In the genomic region with DNA sequence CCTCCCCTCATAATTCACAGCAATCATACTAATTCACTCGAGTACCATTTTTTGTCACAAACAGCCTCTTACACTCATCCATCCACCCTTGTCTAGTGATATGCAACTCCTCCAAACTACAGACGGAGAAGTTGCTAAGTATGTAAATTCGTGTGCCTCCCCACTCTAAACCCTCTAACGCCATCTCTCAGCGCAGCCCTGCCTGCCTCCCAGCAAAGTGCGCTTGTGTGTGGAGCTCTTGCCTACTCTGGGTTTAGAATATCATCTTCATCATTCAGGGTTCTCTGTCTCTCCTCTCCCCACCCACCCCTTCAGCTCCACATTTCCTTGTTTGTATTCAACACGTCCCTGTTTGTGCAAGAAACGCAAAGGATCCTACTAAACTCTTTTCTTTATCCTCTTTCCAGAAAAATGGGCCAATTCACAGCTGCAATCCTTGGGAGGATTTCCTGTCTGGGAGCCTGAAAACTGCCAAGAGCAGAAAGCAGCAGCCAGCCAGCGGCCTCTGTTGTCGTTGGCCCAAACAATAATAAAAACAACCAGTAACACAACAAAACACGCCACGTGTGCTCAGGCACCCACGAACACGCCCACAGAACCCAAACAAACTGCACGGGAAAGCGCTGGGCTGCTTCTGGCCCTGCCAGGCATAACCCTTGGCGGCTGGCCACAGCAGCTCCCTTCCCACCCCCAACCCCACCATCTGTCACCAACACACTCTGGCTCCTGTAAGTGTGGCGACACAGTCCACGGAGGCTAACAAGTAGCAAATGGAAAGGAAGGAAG, we compare ENCODE assay signal across 8 mouse cellular contexts.
DNase-seq lines count a peak whose midpoint lies in the region; TF ChIP-seq lines count a peak whose summit lies in the region.

No protein-coding gene starts in this region.

- WGBS in cerebellum, adult 2 months, result 8% methylated on average over 19 of the region's 19 CpGs

- no peak overlapping the region for H3K27ac ChIP-seq in ES-E14 (ENCODE audit: insufficient read depth, low read depth, low read length, poor library complexity, severe bottlenecking)
- no peak overlapping the region for H3K27ac ChIP-seq in cerebellum, adult 2 months (ENCODE audit: insufficient read depth, low read length)
- H3K27ac ChIP-seq in layer of hippocampus, adult 2 months, result peak overlapping the region; percentile 53; the same call in 1 of the 2 replicates

- DNase-seq in ES-E14 (ENCODE audit: low read depth, low spot score), result no peak
- peak; percentile 81 to 86 for DNase-seq in cerebellum, adult 2 months
- DNase-seq in frontal cortex, postnatal 14 days (ENCODE audit: low spot score in 2 of 2), result peak; percentile 24 to 26
- DNase-seq in heart, postnatal 4 days, result peak; percentile 58
- peak; percentile 37 to 47 for DNase-seq in layer of hippocampus, adult 2 months (ENCODE audit: low spot score in 2 of 2)
- DNase-seq in lung, postnatal 10 days, result peak; percentile 67
- peak; percentile 44 for DNase-seq in retina, postnatal 7 days (ENCODE audit: low read depth, low spot score)
- no peak for DNase-seq in thymus, postnatal 25 days

- H3K36me3 ChIP-seq in ES-E14 (ENCODE audit: control insufficient read depth, insufficient read depth, low read length, poor library complexity, severe bottlenecking), result no peaks in the 10 kb centered on the region

- no peaks in the 10 kb centered on the region for H3K4me1 ChIP-seq in ES-E14 (ENCODE audit: control insufficient read depth in 2 of 2, insufficient read depth in 2 of 2, low read length in 2 of 2, poor library complexity in 1 of 2)
- peaks cover 10% of the 10 kb centered on the region; the same call in 1 of the 2 replicates for H3K4me1 ChIP-seq in cerebellum, adult 2 months (ENCODE audit: control insufficient read depth, insufficient read depth, low read length)

- no peaks in the 10 kb centered on the region for H3K27me3 ChIP-seq in cerebellum, adult 2 months (ENCODE audit: control insufficient read depth, insufficient read depth, low read length)

- no peak for TF ChIP-seq POLR2A in cerebellum, adult 2 months (IDR thresholded peaks at IDR 0.05; ENCODE audit: borderline replicate concordance, insufficient read depth, low read length)

- peak overlapping the region; percentile 22; a peak in 3 of 4 replicates for H3K4me3 ChIP-seq in ES-E14 (ENCODE audit: insufficient read depth in 1 of 2, low read depth in 1 of 2, low read length in 2 of 2, poor library complexity in 1 of 2, severe bottlenecking in 1 of 2)
- peak overlapping the region; percentile 14 for H3K4me3 ChIP-seq in cerebellum, adult 2 months (replicated peaks; ENCODE audit: insufficient read depth, low read depth, low read length)
- peak overlapping the region; percentile 45 for H3K4me3 ChIP-seq in layer of hippocampus, adult 2 months

- in situ Hi-C loops in ES-E14 (cut with MboI; ENCODE audit: low sequenced_read_pairs in 2 of 2, unreplicated experiment in 2 of 2), result no loop called here

- H3K9ac ChIP-seq in ES-E14 (ENCODE audit: insufficient read depth, low read depth, low read length, poor library complexity, severe bottlenecking), result peak overlapping the region; percentile 35

- no peaks in the 10 kb centered on the region for H3K9me3 ChIP-seq in ES-E14 (ENCODE audit: control insufficient read depth, insufficient read depth, low read depth, low read length)

- no peak for TF ChIP-seq CTCF in cerebellum, adult 2 months (IDR thresholded peaks at IDR 0.05; ENCODE audit: borderline replicate concordance, insufficient read depth, low read depth, low read length)
- no peak for TF ChIP-seq CTCF in layer of hippocampus, adult 2 months (conservative IDR thresholded peaks at IDR 0.05)

TF ChIP-seq in ES-E14, 5 proteins besides CTCF, POLR2A, EP300 and RAD21:
- TF ChIP-seq HCFC1 (IDR thresholded peaks at IDR 0.05; ENCODE audit: borderline replicate concordance, insufficient read depth, low read length), result no peak
- no peak for TF ChIP-seq MAFK (IDR thresholded peaks at IDR 0.05; ENCODE audit: insufficient read depth, low read depth, low read length)
- TF ChIP-seq ZC3H11A (IDR thresholded peaks at IDR 0.05; ENCODE audit: borderline replicate concordance, low read depth, low read length), result no peak
- TF ChIP-seq CHD2 (IDR thresholded peaks at IDR 0.05; ENCODE audit: low read depth, low read length), result no peak
- no peak for TF ChIP-seq ZNF384 (IDR thresholded peaks at IDR 0.05; ENCODE audit: low read depth, low read length)
TF ChIP-seq in ES-E14: peak in this region for 0.

Comparison
In these comparisons a context has a peak if more than half of its experiments do, and no peak if none do; other contexts are left out.
1. DNase-seq: peak in cerebellum, adult 2 months (2 of 2), frontal cortex, postnatal 14 days (2 of 2), heart, postnatal 4 days (single experiment), layer of hippocampus, adult 2 months (2 of 2), lung, postnatal 10 days (single experiment) and retina, postnatal 7 days (single experiment); none in ES-E14 (single experiment) and thymus, postnatal 25 days (single experiment).
2. Peak in every context shown above with its lines, with median percentiles within 50 percentile points of each other: H3K4me3 ChIP-seq.